Mouse (Mus musculus) hindbrain, embryonic 12.5 days (tissue): ENCODE measurements around the gene Map2k1. TPM values are rescaled to one million over a fixed set of nuclear protein-coding genes. Genes with fewer than 3 reads are reported as not detected.
"Not testable (repeated sequence)": the region's sequence is repeated elsewhere in the genome, so short reads cannot be mapped to it uniquely, and the experiment has no call there.

Experiments used
- ATAC-seq: fragments of 200-750 bp; cut with Nextera tagmentation; 2 replicates; pipeline ENCODE4 v1.8.0; 2017; ENCODE audit warnings: moderate TSS enrichment; ENCODE audit not compliant: low FRiP score
- H3K27ac ChIP-seq: fragments of 300-500 bp; sonication (generic); 2 replicates; pipeline ENCODE4 v1.5.1; 2016; ENCODE audit warnings: mild to moderate bottlenecking
- H3K27me3 ChIP-seq: fragments of 300-500 bp; sonication (generic); 2 replicates; pipeline ENCODE4 v1.6.1; 2016; ENCODE audit warnings: mild to moderate bottlenecking
- H3K36me3 ChIP-seq: fragments of 300-500 bp; sonication (generic); 2 replicates; pipeline ENCODE4 v1.6.1; 2016; ENCODE audit warnings: mild to moderate bottlenecking
- H3K4me1 ChIP-seq: fragments of 300-500 bp; sonication (generic); 2 replicates; pipeline ENCODE4 v1.6.1; 2016
- H3K4me2 ChIP-seq: fragments of 300-500 bp; sonication (generic); replicated peaks from 2 replicates; pipeline ENCODE4 v1.6.1; 2016; ENCODE audit warnings: mild to moderate bottlenecking
- H3K4me3 ChIP-seq: fragments of 300-500 bp; sonication (generic); 2 replicates; pipeline ENCODE4 v1.5.1; 2016; ENCODE audit warnings: mild to moderate bottlenecking
- H3K9ac ChIP-seq: fragments of 300-500 bp; sonication (generic); 2 replicates; pipeline ENCODE4 v1.6.1; 2016; ENCODE audit warnings: mild to moderate bottlenecking, moderate library complexity
- H3K9me3 ChIP-seq: fragments of 300-500 bp; sonication (generic); replicated peaks from 2 replicates; pipeline ENCODE4 v1.6.1; 2016; ENCODE audit warnings: mild to moderate bottlenecking
- WGBS: fragments of 180-500 bp; shearing (Covaris S2); methylation state at CpG from one replicate; pipeline ENCODE4 v1.1.7; 2016; 5-methylcytosine and 5-hydroxymethylcytosine counted together
- polyA plus RNA-seq: library from polyadenylated mRNA; unstranded; fragments of >200 nt; fragmentation: Nextera tagmentation; extraction: Ambion mirVana; gene quantifications from 2 replicates; pipeline ENCODE4 v1.2.1, GENCODE M21; 2016

The Map2k1 gene
- polyA plus RNA-seq, 1 experiment from 2014 or later, result 75.0 TPM

DNA sequence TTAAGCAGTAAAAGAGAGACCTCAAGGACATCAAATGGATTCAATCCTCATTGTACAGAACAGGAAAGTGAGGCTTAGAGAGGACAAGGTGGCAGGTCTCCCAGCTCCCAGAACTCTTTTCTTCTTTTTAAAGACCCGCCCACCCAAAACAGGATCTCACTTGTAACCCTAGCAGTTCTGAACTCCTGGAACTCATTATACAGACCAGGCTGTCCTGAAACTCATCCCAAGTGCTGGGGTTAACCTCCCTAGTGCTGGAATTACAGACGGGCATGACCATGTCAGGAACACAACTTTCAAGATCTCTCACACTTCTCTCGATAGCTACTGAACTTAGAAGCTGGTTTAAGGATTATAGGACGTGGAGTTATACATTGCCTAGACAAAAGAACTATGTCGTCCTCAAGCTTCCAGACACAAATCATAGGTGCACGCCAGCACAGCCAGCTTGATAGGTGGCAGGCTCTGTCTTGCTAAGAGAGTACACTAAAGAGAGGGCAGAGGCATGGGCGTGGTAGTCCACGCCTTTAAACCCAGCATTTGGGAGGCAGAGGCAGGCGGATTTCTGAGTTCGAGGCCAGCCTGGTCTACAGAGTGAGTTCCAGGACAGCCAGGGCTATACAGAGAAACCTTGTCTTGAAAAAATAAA is 33.5 kb downstream of the Map2k1 start:
- no peaks in the 10 kb centered on the region for H3K9me3 ChIP-seq
- H3K27me3 ChIP-seq, result no peaks in the 10 kb centered on the region
- no peaks in the 10 kb centered on the region for H3K4me1 ChIP-seq
- no peaks in the 10 kb centered on the region for H3K36me3 ChIP-seq
- H3K4me2 ChIP-seq, result no peak overlapping the region
- no peak overlapping the region for H3K27ac ChIP-seq
- H3K4me3 ChIP-seq, result no peak overlapping the region
- WGBS, result 90% methylated on average over 10 of the region's 10 CpGs
- no peak overlapping the region for H3K9ac ChIP-seq
- no peak for ATAC-seq

DNA sequence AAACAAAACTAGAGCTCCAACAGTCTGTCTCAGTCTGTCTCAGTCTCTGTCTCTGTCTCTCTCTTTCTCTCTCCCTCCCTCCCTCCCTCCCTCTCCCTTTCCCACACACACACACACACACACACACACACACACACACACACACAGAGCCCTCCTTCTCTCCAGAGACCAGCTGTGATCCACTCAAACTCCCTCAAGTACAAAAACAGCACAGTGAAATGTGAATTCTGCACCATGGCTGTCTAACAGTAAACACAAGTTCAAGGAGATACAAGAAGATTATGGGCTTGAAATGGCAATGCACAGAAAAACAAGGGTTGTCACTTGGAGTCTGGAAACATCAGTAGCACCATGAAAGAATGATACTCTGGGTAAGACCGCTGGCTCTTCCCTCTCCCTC is 34.1 kb downstream of the Map2k1 start:
- WGBS, result 73% methylated on average over 1 of the region's 1 CpGs
- H3K27ac ChIP-seq, result no peak overlapping the region
- no peak for ATAC-seq

DNA sequence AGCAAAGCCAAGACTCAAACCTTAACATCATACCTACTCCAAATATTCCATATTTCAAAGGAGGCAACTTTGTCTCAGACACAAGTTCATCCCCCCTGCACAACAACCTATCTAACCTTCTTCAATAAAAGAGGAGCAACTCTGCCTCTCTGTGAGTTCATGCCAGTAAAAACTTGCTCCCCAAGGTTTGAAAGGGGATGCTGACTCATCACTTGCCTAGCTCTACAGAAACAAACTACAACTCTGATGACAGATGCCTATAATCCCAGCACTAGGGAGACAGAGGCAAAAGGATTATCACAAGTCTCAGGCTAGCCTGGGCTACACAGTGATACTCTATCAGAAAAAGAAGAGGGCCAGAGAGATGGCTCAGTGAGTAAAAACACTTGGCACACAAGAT is 35.5 kb downstream of the Map2k1 start:
- no peak overlapping the region for H3K4me3 ChIP-seq

More for the DNA sequence above, 34.1 kb downstream of the Map2k1 start:
- no peaks in the 10 kb centered on the region for H3K9me3 ChIP-seq
- H3K36me3 ChIP-seq, result no peaks in the 10 kb centered on the region
- no peaks in the 10 kb centered on the region for H3K4me1 ChIP-seq
- H3K9ac ChIP-seq, result no peak overlapping the region
- no peak overlapping the region for H3K4me3 ChIP-seq
- no peak overlapping the region for H3K4me2 ChIP-seq
- H3K27me3 ChIP-seq, result no peaks in the 10 kb centered on the region

DNA sequence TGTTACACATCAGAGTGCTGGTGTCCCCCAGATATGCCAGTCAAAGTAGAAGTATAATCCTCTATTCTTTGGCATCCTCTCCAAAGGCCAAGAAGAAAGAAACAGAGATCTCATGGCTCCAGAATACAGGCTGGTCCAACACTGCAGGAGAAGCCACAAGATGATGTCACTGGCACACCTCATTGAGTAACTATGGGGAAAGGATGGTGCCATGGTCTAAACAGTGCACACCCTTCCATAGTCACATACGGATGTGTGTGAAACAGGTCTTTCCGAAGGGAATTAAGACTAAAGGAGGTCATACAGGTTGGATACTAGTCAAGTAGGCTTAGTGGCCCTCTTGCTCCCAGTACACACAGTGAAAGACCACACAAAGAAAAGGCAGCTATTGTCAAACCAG is 36.8 kb downstream of the Map2k1 start:
- no peak overlapping the region for H3K27ac ChIP-seq
- H3K4me3 ChIP-seq, result no peak overlapping the region
- peaks cover 8% of the 10 kb centered on the region for H3K36me3 ChIP-seq
- no peak overlapping the region for H3K4me2 ChIP-seq
- 95% methylated on average over 2 of the region's 2 CpGs for WGBS
- H3K4me1 ChIP-seq, result no peaks in the 10 kb centered on the region
- no peaks in the 10 kb centered on the region for H3K9me3 ChIP-seq
- no peak overlapping the region for H3K9ac ChIP-seq
- no peak for ATAC-seq
- no peaks in the 10 kb centered on the region for H3K27me3 ChIP-seq

More for the DNA sequence above, 35.5 kb downstream of the Map2k1 start:
- Histone ChIP-seq H3K27ac (no peak overlapping the region), H3K4me2 (no peak overlapping the region), H3K4me1 (no peaks in the 10 kb centered on the region), H3K36me3 (no peaks in the 10 kb centered on the region), H3K9me3 (no peaks in the 10 kb centered on the region), H3K9ac (no peak overlapping the region), H3K27me3 (no peaks in the 10 kb centered on the region)
- ATAC-seq, result no peak

DNA sequence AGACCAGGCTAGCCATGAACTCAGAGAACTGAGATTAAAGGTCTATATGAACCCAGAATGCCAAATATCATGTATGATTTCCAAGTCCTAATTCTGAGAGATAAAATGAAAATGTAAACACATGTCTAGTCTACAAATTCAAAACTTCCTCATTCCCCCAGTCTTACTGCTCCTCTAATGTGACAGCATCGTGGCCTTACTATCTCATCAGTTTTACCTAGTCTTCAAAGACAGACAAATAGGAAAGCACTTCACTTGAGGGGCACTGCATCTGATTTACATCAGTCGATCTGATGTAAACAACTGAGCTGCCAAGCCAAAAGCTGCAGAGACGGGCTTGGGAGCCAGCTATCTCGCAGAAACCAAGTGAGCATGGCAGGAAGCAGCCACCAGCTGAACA is 37.3 kb downstream of the Map2k1 start:
- H3K4me3 ChIP-seq, result no peak overlapping the region
- peaks cover 11% of the 10 kb centered on the region for H3K36me3 ChIP-seq
- WGBS, result 94% methylated on average over 4 of the region's 4 CpGs

DNA sequence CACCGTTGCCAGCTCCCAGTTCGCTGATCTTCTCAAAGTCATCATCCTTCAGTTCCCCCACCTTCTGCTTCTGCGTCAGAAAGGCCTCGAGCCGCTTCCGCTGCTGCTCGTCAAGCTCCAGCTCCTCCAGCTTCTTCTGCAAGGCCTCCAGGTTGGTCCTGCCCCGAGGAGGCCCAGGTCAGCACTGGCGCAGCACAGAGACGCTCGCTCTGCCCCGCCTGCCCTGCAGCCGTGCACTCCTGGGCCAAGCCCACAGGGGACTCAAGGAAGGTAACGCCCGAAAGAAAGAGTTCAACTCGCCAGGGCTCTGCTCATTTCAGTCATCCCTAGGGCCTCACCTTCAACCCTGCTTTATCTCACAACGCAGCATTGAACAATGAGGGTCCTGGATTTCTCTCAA is 39.0 kb downstream of the Map2k1 start:
- Histone ChIP-seq H3K4me2 (no peak overlapping the region), H3K9me3 (no peaks in the 10 kb centered on the region), H3K4me1 (no peaks in the 10 kb centered on the region), H3K27ac (no peak overlapping the region), H3K4me3 (no peak overlapping the region), H3K27me3 (no peaks in the 10 kb centered on the region), H3K36me3 (peaks cover 20% of the 10 kb centered on the region), H3K9ac (no peak overlapping the region)
- 90% methylated on average over 17 of the region's 17 CpGs for WGBS
- ATAC-seq, result no peak

More for the DNA sequence above, 37.3 kb downstream of the Map2k1 start:
- no peak for ATAC-seq
- H3K27me3 ChIP-seq, result no peaks in the 10 kb centered on the region
- no peak overlapping the region for H3K4me2 ChIP-seq
- no peak overlapping the region for H3K27ac ChIP-seq
- H3K4me1 ChIP-seq, result no peaks in the 10 kb centered on the region
- H3K9ac ChIP-seq, result no peak overlapping the region
- no peaks in the 10 kb centered on the region for H3K9me3 ChIP-seq

DNA sequence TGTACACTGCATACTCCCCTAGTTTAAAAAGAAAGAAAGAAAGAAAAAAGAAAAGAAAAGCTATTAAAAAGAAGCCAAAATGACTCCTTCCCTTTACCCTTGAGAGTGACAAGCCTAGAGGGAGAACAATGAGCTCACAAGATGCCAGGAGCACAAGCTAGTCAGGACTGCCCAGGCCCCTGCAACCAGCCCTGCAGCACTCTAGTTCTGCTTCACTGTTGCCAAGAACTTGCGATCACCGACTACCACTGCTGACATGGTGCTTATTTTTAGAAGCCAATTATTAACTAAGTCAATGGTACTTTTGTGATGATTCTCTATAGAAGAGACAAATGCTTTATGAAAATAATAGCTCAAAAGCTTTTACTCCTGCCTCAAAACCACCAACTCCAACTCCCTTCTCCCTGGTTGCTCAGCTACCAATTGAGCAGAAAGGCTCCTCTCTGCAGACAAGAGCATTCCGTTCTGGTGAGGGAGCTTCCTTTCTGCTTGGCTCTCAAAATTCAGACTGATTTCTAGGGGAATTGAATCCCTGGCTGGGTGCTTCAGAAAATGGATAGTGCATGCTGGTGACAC is 45.8 kb downstream of the Map2k1 start:
- Histone ChIP-seq H3K4me2 (no peak overlapping the region), H3K27me3 (no peaks in the 10 kb centered on the region), H3K4me1 (no peaks in the 10 kb centered on the region), H3K9me3 (no peaks in the 10 kb centered on the region), H3K36me3 (peaks cover 39% of the 10 kb centered on the region), H3K4me3 (no peak overlapping the region), H3K27ac (no peak overlapping the region), H3K9ac (no peak overlapping the region)
- 79% methylated on average over 3 of the region's 3 CpGs for WGBS
- no peak for ATAC-seq

DNA sequence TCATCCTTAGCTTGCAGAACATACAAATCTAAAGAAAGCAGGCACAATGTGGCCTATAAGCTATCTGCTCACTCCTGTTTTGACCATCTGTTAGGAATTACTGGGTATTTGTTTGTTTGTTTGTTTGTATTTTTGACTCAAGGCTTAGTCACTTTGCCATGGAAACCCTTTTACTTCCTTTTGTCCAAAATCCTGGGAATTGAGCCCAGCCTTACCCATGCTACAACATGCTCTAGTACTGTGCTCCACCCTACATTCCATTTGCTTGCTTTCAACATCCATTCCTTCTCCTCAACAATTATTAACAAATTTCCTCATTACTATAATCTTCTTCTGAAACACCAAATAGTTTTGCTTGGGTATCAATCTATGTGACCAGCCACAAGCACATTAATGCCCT is 50.6 kb downstream of the Map2k1 start:
- Histone ChIP-seq H3K27ac (no peak overlapping the region), H3K27me3 (no peaks in the 10 kb centered on the region), H3K9me3 (no peaks in the 10 kb centered on the region), H3K4me1 (no peaks in the 10 kb centered on the region), H3K36me3 (peaks cover 25% of the 10 kb centered on the region), H3K4me3 (no peak overlapping the region), H3K4me2 (no peak overlapping the region), H3K9ac (no peak overlapping the region)
- no peak for ATAC-seq

DNA sequence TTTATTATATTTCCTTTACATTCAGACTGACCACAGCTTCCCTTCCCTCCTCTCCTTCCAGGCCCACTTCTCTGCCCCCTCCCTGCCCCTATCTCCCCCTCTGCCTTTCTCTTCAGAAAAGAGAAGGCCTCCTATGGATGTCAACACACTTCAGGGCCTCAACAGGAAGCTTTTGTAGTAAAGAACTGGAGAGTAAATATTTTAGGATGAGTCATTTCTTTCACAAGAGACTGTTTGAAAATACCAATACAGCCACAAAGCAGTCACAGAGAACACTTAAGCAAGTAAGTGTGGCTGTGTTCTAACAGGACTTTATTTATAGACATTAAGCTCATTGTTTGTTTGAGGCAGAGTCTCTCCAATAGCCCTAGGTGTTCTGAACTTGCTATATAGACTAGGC is 51.1 kb downstream of the Map2k1 start:
- no peak overlapping the region for H3K4me3 ChIP-seq
- peaks cover 25% of the 10 kb centered on the region for H3K36me3 ChIP-seq
- H3K9me3 ChIP-seq, result no peaks in the 10 kb centered on the region
- no peak overlapping the region for H3K9ac ChIP-seq
- no peaks in the 10 kb centered on the region for H3K27me3 ChIP-seq
- no peak overlapping the region for H3K27ac ChIP-seq
- H3K4me1 ChIP-seq, result no peaks in the 10 kb centered on the region
- no peak for ATAC-seq
- no peak overlapping the region for H3K4me2 ChIP-seq

DNA sequence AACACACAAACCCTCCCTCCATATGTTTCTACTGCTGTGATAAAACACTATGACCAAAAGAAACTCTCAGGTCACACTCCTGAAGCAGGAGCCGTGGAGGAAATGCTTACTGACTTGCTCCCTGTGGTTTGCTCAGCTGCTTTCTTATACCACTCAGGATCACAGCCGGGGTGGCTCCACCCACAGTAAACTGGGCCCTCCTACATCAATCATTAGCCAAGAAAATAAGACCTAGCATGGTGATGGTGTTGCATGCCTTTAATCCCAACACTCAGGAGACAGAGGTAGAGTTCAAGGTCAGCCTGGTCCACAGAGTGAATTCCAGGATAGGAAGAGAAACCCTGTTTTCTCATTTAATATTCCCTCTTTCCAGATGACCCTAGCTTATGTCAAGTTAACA is 53.5 kb downstream of the Map2k1 start:
- Histone ChIP-seq H3K9me3 (no peaks in the 10 kb centered on the region), H3K27me3 (no peaks in the 10 kb centered on the region), H3K4me3 (no peak overlapping the region), H3K27ac (no peak overlapping the region), H3K4me2 (no peak overlapping the region), H3K36me3 (peaks cover 29% of the 10 kb centered on the region), H3K4me1 (no peaks in the 10 kb centered on the region), H3K9ac (no peak overlapping the region)
- no peak for ATAC-seq
- WGBS, result 88% methylated on average over 2 of the region's 2 CpGs

DNA sequence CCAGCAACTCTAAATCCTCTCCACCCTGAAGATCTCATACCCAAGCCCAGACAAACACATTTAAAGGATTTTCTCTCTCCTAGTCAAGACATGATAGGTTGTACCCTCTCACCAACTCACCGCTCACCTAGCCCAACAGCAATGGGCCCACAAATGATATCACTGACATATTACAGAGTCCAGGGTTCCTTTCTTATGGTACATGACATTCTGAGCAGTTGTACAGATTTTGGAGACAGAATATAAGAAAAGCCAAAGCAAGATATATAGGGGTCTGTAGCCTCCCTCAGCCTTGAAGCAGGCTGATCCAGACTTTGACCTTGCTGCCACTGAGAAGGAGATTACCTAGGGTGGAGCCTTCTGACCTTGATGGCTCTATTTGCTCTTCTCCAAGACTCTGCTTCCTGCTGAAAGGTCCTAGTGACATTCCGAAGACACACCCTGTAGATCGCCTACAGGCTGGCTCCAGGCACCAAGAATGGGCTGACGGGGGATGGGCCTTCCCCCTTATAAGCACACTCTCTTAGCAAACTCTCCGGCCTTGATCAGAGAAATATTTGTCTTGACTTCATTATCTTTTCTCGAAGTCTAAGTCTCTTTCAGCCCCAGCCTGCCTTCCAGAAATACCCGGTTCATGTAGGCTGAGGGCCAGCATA is 54.5 kb downstream of the Map2k1 start:
- H3K9me3 ChIP-seq, H3K4me1 ChIP-seq, ATAC-seq, H3K4me2 ChIP-seq, H3K27me3 ChIP-seq, H3K4me3 ChIP-seq, H3K9ac ChIP-seq, H3K27ac ChIP-seq: not testable (repeated sequence)
- WGBS, result 83% methylated on average over 7 of the region's 7 CpGs
- H3K36me3 ChIP-seq, result peaks cover 22% of the 10 kb centered on the region

DNA sequence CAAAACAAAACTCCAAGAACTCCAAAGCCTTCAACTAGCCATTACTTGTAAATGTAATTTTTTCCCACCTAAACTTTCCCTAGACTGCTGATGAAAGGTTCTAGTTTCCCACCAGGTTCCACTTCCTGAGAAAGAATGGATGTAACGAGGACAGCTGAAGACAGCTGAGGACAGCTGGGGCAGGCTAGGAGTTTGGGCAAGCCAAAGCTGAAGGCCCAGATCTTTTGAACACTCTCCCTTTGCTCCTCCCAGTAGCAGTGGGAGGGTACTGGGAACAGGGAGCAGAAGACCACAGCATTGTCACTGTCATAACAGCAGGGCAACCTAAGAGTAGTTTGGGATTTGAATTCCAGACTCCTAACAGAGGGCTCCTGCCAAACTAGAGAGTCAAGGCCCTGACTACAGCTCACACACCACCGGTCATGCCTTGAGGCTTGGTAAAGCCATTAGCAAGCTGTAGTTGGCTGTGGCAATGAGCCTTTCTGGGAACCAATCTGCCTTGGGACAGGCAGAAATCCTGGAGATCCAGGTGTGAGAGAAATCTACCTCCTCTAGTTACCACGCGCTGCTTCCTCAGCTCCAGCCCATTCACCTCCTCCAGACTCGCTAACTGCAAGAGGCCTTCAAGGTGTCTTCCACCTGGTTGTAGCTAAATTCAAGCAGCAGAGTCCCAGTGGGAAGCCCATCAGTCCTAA is 55.2 kb downstream of the Map2k1 start:
- Histone ChIP-seq H3K27ac (no peak overlapping the region), H3K4me3 (no peak overlapping the region), H3K4me2 (no peak overlapping the region), H3K27me3 (no peaks in the 10 kb centered on the region), H3K4me1 (no peaks in the 10 kb centered on the region), H3K36me3 (peaks cover 24% of the 10 kb centered on the region), H3K9ac (no peak overlapping the region), H3K9me3 (no peaks in the 10 kb centered on the region)
- 95% methylated on average over 5 of the region's 5 CpGs for WGBS
- no peak for ATAC-seq
